Comparison of ENCODE assay signal across 8 mouse cellular contexts in genomic region chr9:96705576-96706285, GRCm38 (mm10). TPM values are rescaled to one million over a fixed set of nuclear protein-coding genes. Genes with fewer than 3 reads are reported as not detected.
DNase-seq lines count a peak whose midpoint lies in the region; ATAC-seq lines count a peak whose summit lies in the region.

No protein-coding gene starts in this region.

- intact Hi-C loops in heart, postnatal 14 days (cut with DNase I): no loop called here

- no peak overlapping the region for H3K4me3 ChIP-seq in forebrain, embryonic 10.5 days
- no peak overlapping the region for H3K4me3 ChIP-seq in stomach, embryonic 16.5 days (replicated peaks; ENCODE audit: low read length)

- peaks cover 17% of the 10 kb centered on the region for H3K4me1 ChIP-seq in forebrain, embryonic 10.5 days
- peaks cover 12% of the 10 kb centered on the region for H3K4me1 ChIP-seq in stomach, embryonic 16.5 days (ENCODE audit: control insufficient read depth, insufficient read depth, low read length)

- H3K9ac ChIP-seq in stomach, embryonic 16.5 days (ENCODE audit: low read length): peak overlapping the region; percentile 13

- peak; percentile 86 for DNase-seq in CD4-positive, CD25-positive, alpha-beta regulatory T cell, adult 2 months (ENCODE audit: low read depth, low spot score)
- DNase-seq in adrenal gland, postnatal 10 days: peak; percentile 91
- peak; percentile 47 for DNase-seq in forebrain, embryonic 10.5 days (ENCODE audit: extremely low spot score, low spot score)
- DNase-seq in heart, postnatal 14 days: peak; percentile 73 to 80
- DNase-seq in kidney, postnatal 36 days: peak; percentile 93 to 98
- DNase-seq in mesoderm, embryonic 11.5 days (ENCODE audit: low read depth, low spot score): peak; percentile 74
- no peak for DNase-seq in frontal cortex, adult 2 months (ENCODE audit: extremely low spot score in 1 of 2, low spot score in 1 of 2)

- peak overlapping the region; percentile 75 for H3K27ac ChIP-seq in forebrain, embryonic 10.5 days
- peak overlapping the region; percentile 73 for H3K27ac ChIP-seq in stomach, embryonic 16.5 days (ENCODE audit: low read length)

- WGBS in forebrain, embryonic 10.5 days: 56% methylated on average over 11 of the region's 11 CpGs
- WGBS in stomach, embryonic 16.5 days: 16% methylated on average over 11 of the region's 11 CpGs

- H3K36me3 ChIP-seq in forebrain, embryonic 10.5 days (replicated peaks): peaks cover 3% of the 10 kb centered on the region; the same call in 1 of the 2 replicates
- H3K36me3 ChIP-seq in stomach, embryonic 16.5 days (ENCODE audit: control insufficient read depth, insufficient read depth, low read length): no peaks in the 10 kb centered on the region

- H3K27me3 ChIP-seq in forebrain, embryonic 10.5 days (ENCODE audit: poor library complexity, severe bottlenecking): no peaks in the 10 kb centered on the region
- H3K27me3 ChIP-seq in stomach, embryonic 16.5 days (ENCODE audit: control insufficient read depth, insufficient read depth, low read length): no peaks in the 10 kb centered on the region

- H3K4me2 ChIP-seq in stomach, embryonic 16.5 days (ENCODE audit: low read depth, low read length): peak overlapping the region; percentile 8; the same call in 1 of the 2 replicates

- no peaks in the 10 kb centered on the region for H3K9me3 ChIP-seq in forebrain, embryonic 10.5 days
- H3K9me3 ChIP-seq in stomach, embryonic 16.5 days (replicated peaks; ENCODE audit: control insufficient read depth, low read length): no peaks in the 10 kb centered on the region

- ATAC-seq in stomach, embryonic 16.5 days (ENCODE audit: insufficient read depth, low FRiP score): peak; percentile 92; the same call in 1 of the 2 replicates

RNA-seq across cellular contexts. Expression of gene Zbtb38, which starts 46.9 kb away (rescaled TPM):
- 10 to 100 TPM; 35.7 to 37.8 TPM for total RNA-seq in adrenal gland, postnatal 10 days (2021)
- 9.0 and 9.4 TPM in 2 replicates for polyA plus RNA-seq in forebrain, embryonic 10.5 days (2016; fragmentation: Nextera tagmentation; extraction: Ambion mirVana)
- total RNA-seq in heart, postnatal 14 days (2021): 10 to 100 TPM; 28.5 to 35.0 TPM
- polyA plus RNA-seq in stomach, embryonic 16.5 days (2015; fragmentation: Nextera tagmentation; extraction: Ambion mirVana): 19.4 and 21.2 TPM in 2 replicates
- 19.0 and 20.5 TPM in 2 replicates for polyA plus RNA-seq in frontal cortex, adult 2 months (2012; rRNA removed)

Comparison
In these comparisons a context has a peak if more than half of its experiments do, and no peak if none do; other contexts are left out.
1. DNase-seq: peak in CD4-positive, CD25-positive, alpha-beta regulatory T cell, adult 2 months (single experiment), adrenal gland, postnatal 10 days (single experiment), forebrain, embryonic 10.5 days (single experiment), heart, postnatal 14 days (2 of 2), kidney, postnatal 36 days (2 of 2) and mesoderm, embryonic 11.5 days (single experiment); none in frontal cortex, adult 2 months (0 of 2).